Mouse (Mus musculus) right cerebral cortex, adult 18-20 months (tissue): Measurements from ENCODE around the gene Jade2.

ENCODE experiments used
- DNase-seq: peaks from one replicate; pipeline ENCODE4 v3.0.0; 2022; ENCODE audit warnings: mixed read lengths

Jade2 gene

DNA sequence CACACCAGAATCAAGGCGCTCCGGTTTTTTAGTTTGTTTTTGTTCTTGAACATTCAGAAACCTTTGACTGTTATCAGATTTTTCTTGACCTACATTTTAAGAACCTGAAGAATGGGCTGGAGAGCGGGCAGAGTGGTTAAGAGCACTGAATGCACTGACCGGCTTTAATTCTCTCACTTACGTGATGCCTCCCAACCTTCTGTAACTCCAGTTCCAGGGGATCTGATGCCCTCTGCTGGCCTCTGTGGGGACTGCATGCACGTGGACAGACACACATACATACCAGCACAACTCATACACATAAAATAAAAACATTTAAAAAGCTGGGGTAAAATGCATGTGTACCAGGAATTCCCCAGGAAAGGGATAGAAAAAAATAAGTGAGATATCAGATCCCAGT is 71.5 kb downstream of the Jade2 start:
- DNase-seq, result no peak

DNA sequence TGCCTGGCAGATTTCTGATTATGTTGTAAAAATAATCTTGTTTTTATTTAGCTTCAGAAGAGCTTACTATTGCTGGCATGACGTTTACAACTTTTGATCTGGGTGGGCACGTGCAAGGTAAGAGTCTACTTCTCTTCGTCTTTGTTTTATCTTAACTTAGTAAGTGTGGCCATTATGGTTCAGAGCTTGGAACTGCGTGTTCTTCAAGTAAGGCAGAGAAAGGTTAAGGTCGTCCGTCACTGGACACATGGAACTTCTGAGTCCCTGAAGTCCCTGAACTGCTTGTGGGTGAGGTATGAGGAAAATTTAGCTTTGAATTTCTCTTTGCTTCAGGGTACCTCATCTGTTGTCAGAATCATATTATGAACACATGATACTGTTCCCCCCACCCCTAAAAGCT is 74.7 kb downstream of the Jade2 start:
- DNase-seq, result no peak

DNA sequence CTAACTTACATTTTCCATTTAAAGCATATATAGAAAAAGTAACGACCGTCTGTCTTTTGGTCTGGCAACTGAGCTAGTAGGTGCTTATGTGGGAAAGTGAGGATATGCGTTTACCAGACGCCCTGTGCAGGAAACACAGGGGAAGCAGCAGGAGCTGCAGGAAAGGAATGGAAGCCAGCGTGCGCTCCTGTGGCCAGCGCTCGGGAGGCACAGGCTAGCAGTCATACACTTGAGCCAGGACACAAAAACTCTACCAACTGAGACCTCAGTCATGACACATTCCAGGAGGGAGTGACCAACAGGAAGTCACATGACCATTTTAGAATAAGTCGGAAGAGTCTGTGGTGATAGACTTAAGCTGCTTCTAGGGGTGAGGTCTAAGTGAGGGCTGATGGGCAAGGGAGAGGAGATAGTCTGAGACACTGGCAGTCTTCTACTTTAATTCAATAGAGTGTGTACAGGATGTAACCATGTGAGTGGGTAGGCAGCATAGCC is 76.6 kb downstream of the Jade2 start:
- no peak for DNase-seq

DNA sequence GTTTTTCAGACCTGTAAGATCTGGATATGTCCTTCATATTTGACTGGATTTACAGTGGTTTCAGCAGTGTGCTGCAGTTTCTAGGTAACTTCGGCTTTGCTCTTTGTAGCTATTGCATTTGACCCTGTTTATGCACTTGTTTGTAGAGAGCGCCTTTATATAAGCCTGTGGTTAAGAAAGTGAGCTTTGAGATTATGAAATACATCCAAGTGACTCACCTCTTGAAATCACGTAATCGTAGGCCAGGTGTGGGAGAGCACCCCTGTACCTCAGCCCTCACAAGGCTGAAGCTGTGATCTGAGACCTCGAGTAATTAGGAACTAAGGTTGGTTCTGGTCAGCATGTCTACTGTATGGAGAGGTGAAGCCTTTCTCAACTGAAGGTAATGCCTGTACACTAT is 80.0 kb downstream of the Jade2 start:
- no peak for DNase-seq

DNA sequence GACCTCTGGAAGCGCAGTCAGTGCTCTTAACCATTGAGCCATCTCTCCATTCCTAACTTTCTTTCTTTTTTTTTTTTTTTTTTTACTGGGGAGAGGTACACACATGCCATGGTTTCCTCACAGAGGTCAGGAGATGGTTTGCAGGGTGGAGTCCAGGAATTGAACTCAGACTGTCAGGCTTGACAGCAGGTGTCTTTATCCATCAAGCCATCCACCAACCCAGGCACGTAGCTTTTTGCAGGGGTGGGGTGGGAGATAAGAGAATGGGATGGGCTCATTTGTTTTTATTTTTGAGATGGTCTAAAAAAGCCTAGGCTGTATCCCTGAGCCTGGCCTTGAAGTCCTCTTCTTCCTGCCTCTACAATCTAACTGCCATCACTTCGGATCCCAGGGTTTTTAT is 81.9 kb downstream of the Jade2 start:
- DNase-seq, result no peak

DNA sequence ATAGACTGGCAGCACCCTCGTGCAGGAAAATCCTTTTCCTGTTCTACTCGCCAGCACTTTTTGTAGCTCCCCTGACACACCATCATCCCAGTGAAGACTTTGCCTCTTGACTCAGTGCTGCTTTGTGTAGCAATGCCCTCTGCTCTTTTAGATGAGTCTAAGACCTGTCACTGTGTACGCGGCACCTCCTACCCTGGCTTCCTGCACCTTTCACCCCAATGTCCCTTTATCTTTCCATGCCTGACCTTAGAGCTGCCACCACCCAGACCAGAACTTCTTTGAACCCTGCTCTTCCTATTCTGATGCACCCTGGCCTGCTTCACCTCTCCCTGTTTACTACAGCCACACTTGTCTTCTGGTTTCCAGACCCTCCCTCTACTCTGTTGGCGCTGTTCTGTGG is 89.2 kb downstream of the Jade2 start:
- no peak for DNase-seq

DNA sequence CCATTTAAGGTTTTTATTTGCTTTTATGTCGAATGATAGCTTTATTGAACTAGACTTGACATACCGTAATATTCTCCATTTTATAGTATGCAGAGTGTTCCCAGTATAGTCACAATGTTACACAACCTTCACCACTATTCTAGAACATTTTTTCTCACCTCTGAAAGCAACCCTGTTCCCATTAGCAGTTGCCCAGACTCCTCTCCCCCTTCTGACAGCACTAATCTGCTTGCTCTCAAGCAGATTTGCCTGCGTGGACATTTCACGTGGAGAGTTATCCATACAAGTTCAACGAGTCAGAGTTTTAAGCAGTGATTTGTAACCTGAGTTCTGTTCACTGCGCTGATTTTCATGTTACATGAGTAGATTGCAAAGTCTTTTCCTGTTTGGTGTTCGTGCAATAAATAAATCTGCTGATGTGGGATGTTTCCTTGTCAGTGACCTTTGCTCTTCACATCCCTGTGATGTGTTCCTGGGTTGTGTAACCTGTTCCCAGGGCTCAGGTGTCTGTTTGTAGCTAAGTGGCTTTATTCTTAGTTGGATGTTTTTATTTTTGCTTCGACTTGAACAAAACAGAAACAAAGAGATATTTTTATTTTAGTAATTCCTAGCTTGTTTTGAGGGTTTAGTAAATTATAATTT is 89.8 kb downstream of the Jade2 start:
- DNase-seq, result no peak

DNA sequence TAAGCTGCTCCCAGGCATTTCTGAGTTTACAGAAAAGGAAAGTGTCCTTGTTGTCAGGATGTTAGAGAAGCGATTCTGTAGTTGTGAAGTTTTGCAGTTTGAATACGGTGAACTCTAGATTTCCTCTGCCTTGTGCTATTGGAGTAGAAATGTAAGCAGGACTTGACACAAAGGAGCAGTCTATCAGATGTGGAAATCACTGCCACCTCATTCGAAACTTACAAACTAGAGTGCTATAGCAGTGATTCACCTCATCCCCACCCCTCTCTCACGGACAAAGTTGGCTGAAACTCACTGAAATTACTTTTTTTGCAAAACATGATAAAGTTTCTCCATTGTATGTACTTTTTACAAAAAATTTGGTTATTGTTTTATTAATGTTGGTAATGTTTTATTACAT is 92.6 kb downstream of the Jade2 start:
- DNase-seq, result no peak

DNA sequence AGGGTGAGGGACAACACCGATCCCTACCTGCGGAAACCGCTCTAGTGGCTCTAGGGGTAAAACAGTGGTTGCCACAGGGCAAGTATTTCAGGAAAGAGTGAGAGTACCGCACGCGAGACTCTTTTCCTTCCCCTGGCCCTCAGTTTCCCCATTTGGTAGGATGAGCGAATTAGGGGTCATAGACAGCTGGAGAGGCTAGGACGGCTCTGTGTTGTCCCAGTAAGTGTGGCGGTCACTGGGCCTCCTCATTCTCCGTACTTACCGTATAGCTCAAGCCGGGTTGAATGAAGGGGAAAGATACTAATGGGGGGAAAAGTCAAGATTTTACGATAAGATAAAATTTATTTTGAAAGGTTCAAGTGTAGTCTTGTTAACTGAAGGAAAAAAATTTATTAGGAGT is 93.5 kb downstream of the Jade2 start:
- no peak for DNase-seq
